Mouse (Mus musculus): ENCODE results near the gene Crybg2.

GRCm38 (mm10) chr4:134128983-134129362, 68.4 kb downstream of the Crybg2 start:
- TF ChIP-seq POLR2A (IDR thresholded peaks at IDR 0.05; ENCODE audit: low read depth, low read length) (no peak), CTCF (conservative IDR thresholded peaks at IDR 0.05; ENCODE audit: insufficient read depth, insufficient read length, low read depth, low read length) (no peak)

Measured in kidney, adult 2 months (tissue).